In genomic region chr13:97104996-97105395, GRCm38 (mm10) we compare ENCODE assay signal across 28 mouse cellular contexts. TPM values are rescaled to one million over a fixed set of nuclear protein-coding genes. Genes with fewer than 3 reads are reported as not detected.
DNase-seq lines count a peak whose midpoint lies in the region; ATAC-seq and TF ChIP-seq lines count a peak whose summit lies in the region.
"Had no signal": no experiment of that assay in that cellular context is flagged by ENCODE, and none has a peak within 500 bp of the region (broad histone marks: within the 10 kb centered on the region; RNA-seq: fewer than 3 reads in every experiment).

No protein-coding gene starts in this region.

- no peaks in the 10 kb centered on the region for H3K4me1 ChIP-seq in lung, postnatal 0 days (ENCODE audit: insufficient read depth, low read depth, low read length)
- H3K4me1 ChIP-seq in kidney, embryonic 14.5 days (ENCODE audit: control insufficient read depth, insufficient read depth, low read length): no peaks in the 10 kb centered on the region
- H3K4me1 ChIP-seq: heart, embryonic 10.5 days; heart, embryonic 15.5 days; hindbrain, embryonic 12.5 days; midbrain, embryonic 10.5 days; midbrain, embryonic 15.5 days; neural tube, embryonic 15.5 days had no signal

- no peaks in the 10 kb centered on the region for H3K9me3 ChIP-seq in lung, postnatal 0 days (ENCODE audit: low read length)
- H3K9me3 ChIP-seq in kidney, embryonic 14.5 days (ENCODE audit: control insufficient read depth, low read length): no peaks in the 10 kb centered on the region
- H3K9me3 ChIP-seq: heart, embryonic 10.5 days; heart, embryonic 15.5 days; hindbrain, embryonic 12.5 days; midbrain, embryonic 10.5 days; midbrain, embryonic 15.5 days; neural tube, embryonic 15.5 days had no signal

- no peaks in the 10 kb centered on the region for H3K36me3 ChIP-seq in lung, postnatal 0 days (ENCODE audit: insufficient read depth, low read length)
- H3K36me3 ChIP-seq in kidney, embryonic 14.5 days (ENCODE audit: control insufficient read depth, insufficient read depth, low read length): no peaks in the 10 kb centered on the region
- H3K36me3 ChIP-seq: heart, embryonic 15.5 days; hindbrain, embryonic 12.5 days had no signal

- no peaks in the 10 kb centered on the region for H3K27me3 ChIP-seq in lung, postnatal 0 days (replicated peaks; ENCODE audit: insufficient read depth, low read length)
- no peaks in the 10 kb centered on the region for H3K27me3 ChIP-seq in kidney, embryonic 14.5 days (ENCODE audit: control insufficient read depth, insufficient read depth, low read length)
- H3K27me3 ChIP-seq: heart, embryonic 15.5 days; hindbrain, embryonic 12.5 days; midbrain, embryonic 15.5 days; neural tube, embryonic 15.5 days had no signal

- no peak for TF ChIP-seq EP300 in lung, postnatal 0 days (IDR thresholded peaks at IDR 0.05)

- no peak overlapping the region for H3K4me3 ChIP-seq in lung, postnatal 0 days (ENCODE audit: low read depth, low read length)
- no peak overlapping the region for H3K4me3 ChIP-seq in kidney, embryonic 14.5 days (ENCODE audit: low read length)
- H3K4me3 ChIP-seq in left cerebral cortex, adult 2 months: no peak overlapping the region
- H3K4me3 ChIP-seq: erythroblast, embryonic 14.5 days; heart, embryonic 10.5 days; heart, embryonic 15.5 days; hindbrain, embryonic 12.5 days; midbrain, embryonic 10.5 days; midbrain, embryonic 15.5 days; neural tube, embryonic 15.5 days had no signal

- no peak for TF ChIP-seq CTCF in lung, postnatal 0 days (IDR thresholded peaks at IDR 0.05)
- TF ChIP-seq CTCF in left cerebral cortex, adult 2 months (IDR thresholded peaks at IDR 0.05): no peak

- 66% methylated on average over 7 of the region's 7 CpGs for WGBS in lung, postnatal 0 days
- WGBS in kidney, embryonic 14.5 days: 85% methylated on average over 7 of the region's 7 CpGs

- H3K4me2 ChIP-seq in lung, postnatal 0 days (replicated peaks; ENCODE audit: low read depth, low read length): no peak overlapping the region
- H3K4me2 ChIP-seq in kidney, embryonic 14.5 days (replicated peaks; ENCODE audit: low read depth, low read length): no peak overlapping the region
- H3K4me2 ChIP-seq: heart, embryonic 15.5 days; hindbrain, embryonic 12.5 days; midbrain, embryonic 15.5 days; neural tube, embryonic 15.5 days had no signal

- ATAC-seq in lung, postnatal 0 days: no peak
- ATAC-seq in kidney, embryonic 14.5 days (ENCODE audit: low FRiP score, low TSS enrichment): no peak
- ATAC-seq: intestine, embryonic 16.5 days; midbrain, embryonic 15.5 days had no signal

- no peak overlapping the region for H3K9ac ChIP-seq in lung, postnatal 0 days (replicated peaks; ENCODE audit: low read depth)
- H3K9ac ChIP-seq in kidney, embryonic 14.5 days (ENCODE audit: low read depth, low read length): no peak overlapping the region
- H3K9ac ChIP-seq: heart, embryonic 15.5 days; hindbrain, embryonic 12.5 days; liver, embryonic 14.5 days; midbrain, embryonic 15.5 days; neural tube, embryonic 15.5 days had no signal

- DNase-seq in lung, postnatal 0 days (ENCODE audit: low spot score): peak; percentile 19
- no peak for DNase-seq in lung, postnatal 10 days
- peak; percentile 23 for DNase-seq in layer of hippocampus, adult 11-12 months (ENCODE audit: low spot score)
- DNase-seq in layer of hippocampus, adult 9-11 months: peak; percentile 42
- DNase-seq in kidney, postnatal 25 days: no peak
- DNase-seq in left cerebral cortex, adult 2 months (ENCODE audit: extremely low spot score in 1 of 2, low spot score in 2 of 2): no peak
- DNase-seq: adrenal gland, postnatal 14 days; cerebellum, adult 11-12 months; cerebellum, adult 9-11 months; gastrocnemius, postnatal 25 days; heart, adult 11 months; kidney, adult 9 months; kidney, postnatal 14 days; liver; lung, adult 2 months; retina, postnatal 1 day; spleen, adult 18-20 months; thymus, postnatal 36 days had no signal

- intact Hi-C loops in left cerebral cortex, adult 2 months (cut with DNase I): no loop called here

- no peak overlapping the region for H3K27ac ChIP-seq in lung, postnatal 0 days (ENCODE audit: low read length)
- H3K27ac ChIP-seq in kidney, embryonic 14.5 days (ENCODE audit: low read depth, low read length): no peak overlapping the region
- no peak overlapping the region for H3K27ac ChIP-seq in left cerebral cortex, adult 2 months
- H3K27ac ChIP-seq: heart, embryonic 10.5 days; heart, embryonic 15.5 days; hindbrain, embryonic 12.5 days; liver, embryonic 14.5 days; midbrain, embryonic 10.5 days; midbrain, embryonic 15.5 days; neural tube, embryonic 15.5 days had no signal

RNA-seq across cellular contexts. Expression of gene Gm6169, which starts 6.0 kb away (rescaled TPM):
- polyA plus RNA-seq in lung, postnatal 0 days (2015; fragmentation: Nextera tagmentation; extraction: Ambion mirVana): 6.0 and 6.3 TPM in 2 replicates
- 3.6 and 3.8 TPM in 2 replicates for polyA plus RNA-seq in kidney, embryonic 14.5 days (2014; fragmentation: Nextera tagmentation; extraction: Ambion mirVana)
- total RNA-seq in left cerebral cortex, adult 2 months (2021): 1 to 10 TPM in 1 of 2 experiments, under 1 TPM in 1; 0.36 to 3.0 TPM
- polyA plus RNA-seq: erythroblast, embryonic 14.5 days had no signal

RNA-seq across cellular contexts. Expression of gene Gfm2, which starts 32.7 kb away (rescaled TPM):
- polyA plus RNA-seq in lung, postnatal 0 days (2015; fragmentation: Nextera tagmentation; extraction: Ambion mirVana): 11.1 and 11.9 TPM in 2 replicates
- 28.3 and 35.3 TPM in 2 replicates for polyA plus RNA-seq in kidney, embryonic 14.5 days (2014; fragmentation: Nextera tagmentation; extraction: Ambion mirVana)
- total RNA-seq in left cerebral cortex, adult 2 months (2021): 10 to 100 TPM; 26.9 to 28.3 TPM

RNA-seq across cellular contexts. Expression of gene Nsa2, which starts 32.7 kb away (rescaled TPM):
- polyA plus RNA-seq in lung, postnatal 0 days (2015; fragmentation: Nextera tagmentation; extraction: Ambion mirVana): 43.9 and 47.3 TPM in 2 replicates
- polyA plus RNA-seq in kidney, embryonic 14.5 days (2014; fragmentation: Nextera tagmentation; extraction: Ambion mirVana): 77.1 and 100 TPM in 2 replicates
- total RNA-seq in left cerebral cortex, adult 2 months (2021): 10 to 100 TPM; 36.8 to 37.1 TPM

RNA-seq across cellular contexts. Expression of gene Fam169a, which starts 37.9 kb away (rescaled TPM):
- 0.21 and 0.24 TPM in 2 replicates for polyA plus RNA-seq in lung, postnatal 0 days (2015; fragmentation: Nextera tagmentation; extraction: Ambion mirVana)
- 2.7 and 4.7 TPM in 2 replicates for polyA plus RNA-seq in kidney, embryonic 14.5 days (2014; fragmentation: Nextera tagmentation; extraction: Ambion mirVana)
- 10 to 100 TPM; 46.2 to 48.1 TPM for total RNA-seq in left cerebral cortex, adult 2 months (2021)
- total RNA-seq: gastrocnemius, postnatal 25 days had no signal
- polyA plus RNA-seq: lung, adult 2 months had no signal

Comparison
In these comparisons a context has a peak if more than half of its experiments do, and no peak if none do; other contexts are left out.
1. DNase-seq: peak in lung, postnatal 0 days (single experiment), layer of hippocampus, adult 11-12 months (single experiment) and layer of hippocampus, adult 9-11 months (single experiment); none in lung, postnatal 10 days (single experiment), kidney, postnatal 25 days (0 of 2) and left cerebral cortex, adult 2 months (0 of 2).